Mouse (Mus musculus) frontal cortex, adult 2 months (tissue): ENCODE data around the gene Gm26657. TPM values are rescaled to one million over a fixed set of nuclear protein-coding genes. Genes with fewer than 3 reads are reported as not detected.

Source experiments
- DNase-seq, 2 experiments: peaks; one replicate each; pipeline ENCODE4 v3.0.0; 2022; ENCODE audit warnings: low spot score in 1 of 2; ENCODE audit errors: extremely low spot score in 1 of 2
- polyA plus RNA-seq: library from polyadenylated mRNA; depleted of rRNA; stranded (reverse); fragments of >200 nt; gene quantifications from 2 replicates; pipeline ENCODE4 v1.2.3, GENCODE M21; 2012; rRNA removed

Gm26657 gene
- not detected in 2 replicates for polyA plus RNA-seq

GRCm38 (mm10) chr4:56740020-56740485 is at the start of gene Gm26657:
Gene Gm26657 (plus strand): TSS chr4:56740070.
- DNase-seq = no peak

- no peak for DNase-seq
Measured at GRCm38 (mm10) chr4:56696401-56696800, 43.5 kb upstream of the Gm26657 start.

- no peak for DNase-seq
Measured at GRCm38 (mm10) chr4:56698671-56699070, 41.2 kb upstream of the Gm26657 start.

- DNase-seq = no peak
Measured at GRCm38 (mm10) chr4:56702234-56702633, 37.6 kb upstream of the Gm26657 start.

GRCm38 (mm10) chr4:56713155-56713554 is 26.7 kb upstream of the Gm26657 start:
- DNase-seq = peak; percentile 78 to 81

GRCm38 (mm10) chr4:56716801-56717200 is 23.1 kb upstream of the Gm26657 start:
- DNase-seq = no peak

- no peak for DNase-seq
Measured at GRCm38 (mm10) chr4:56717932-56718331, 21.9 kb upstream of the Gm26657 start.

GRCm38 (mm10) chr4:56718573-56719442 is 21.1 kb upstream of the Gm26657 start:
- DNase-seq = no peak

- no peak for DNase-seq
Measured at GRCm38 (mm10) chr4:56719456-56719855, 20.4 kb upstream of the Gm26657 start.

GRCm38 (mm10) chr4:56720403-56720802 is 19.5 kb upstream of the Gm26657 start:
- DNase-seq = peak in 1 of 2 experiments; percentile 56

- peak in 1 of 2 experiments; percentile 53 for DNase-seq
Measured at GRCm38 (mm10) chr4:56721469-56721868, 18.4 kb upstream of the Gm26657 start.

- no peak for DNase-seq
Measured at GRCm38 (mm10) chr4:56722346-56722745, 17.5 kb upstream of the Gm26657 start.

- DNase-seq = no peak
Measured at GRCm38 (mm10) chr4:56723237-56723636, 16.6 kb upstream of the Gm26657 start.

- no peak for DNase-seq
Measured at GRCm38 (mm10) chr4:56725839-56726238, 14.0 kb upstream of the Gm26657 start.

GRCm38 (mm10) chr4:56740611-56741010 is 741 bp downstream of the Gm26657 start:
- no peak for DNase-seq

- no peak for DNase-seq
Measured at GRCm38 (mm10) chr4:56741041-56741493, 1.2 kb downstream of the Gm26657 start, which contains the start of gene Actl7b. Gene Actl7b (minus strand): TSS chr4:56741443.

GRCm38 (mm10) chr4:56742698-56743097 is 2.8 kb downstream of the Gm26657 start:
- no peak for DNase-seq

- DNase-seq = no peak
Measured at GRCm38 (mm10) chr4:56743363-56744195, 3.7 kb downstream of the Gm26657 start, which contains the start of gene Actl7a. Gene Actl7a (plus strand): TSS chr4:56743413.

GRCm38 (mm10) chr4:56746345-56746744 is 6.5 kb downstream of the Gm26657 start:
- DNase-seq = no peak

GRCm38 (mm10) chr4:56747456-56747855 is 7.6 kb downstream of the Gm26657 start:
- DNase-seq = no peak

GRCm38 (mm10) chr4:56756021-56756420 is 16.2 kb downstream of the Gm26657 start:
- no peak for DNase-seq
